Mouse (Mus musculus) olfactory bulb, adult 2 months (tissue): ENCODE data around the gene Ccr10. TPM values are rescaled to one million over a fixed set of nuclear protein-coding genes. Genes with fewer than 3 reads are reported as not detected.

Experiments
- H3K27ac ChIP-seq: fragments of 200-500 bp; 2 replicates; pipeline ENCODE4 v1.5.1; 2012; ENCODE audit warnings: low read depth, low read length; ENCODE audit not compliant: insufficient read depth
- H3K4me1 ChIP-seq: fragments of 200-500 bp; 2 replicates; pipeline ENCODE4 v1.6.1; 2012; ENCODE audit warnings: low read length; ENCODE audit not compliant: control insufficient read depth, insufficient read depth
- H3K4me3 ChIP-seq: fragments of 200-500 bp; 2 replicates; pipeline ENCODE4 v1.5.1; 2012; ENCODE audit warnings: mild to moderate bottlenecking, low read depth, low read length, moderate library complexity; ENCODE audit not compliant: insufficient read depth
- CTCF ChIP-seq: fragments of 200-500 bp; IDR thresholded peaks from 2 replicates; pipeline ENCODE4 v1.5.1; 2012; ENCODE audit warnings: low read depth, mild to moderate bottlenecking, low read length, moderate library complexity; ENCODE audit not compliant: insufficient read depth
- POLR2A ChIP-seq: fragments of 200-500 bp; IDR thresholded peaks from 2 replicates; pipeline ENCODE4 v1.6.1; 2012; ENCODE audit warnings: mild to moderate bottlenecking, low read depth, low read length, moderate library complexity; ENCODE audit not compliant: insufficient read depth
- WGBS: fragments of 180-500 bp; shearing (Covaris S2); methylation state at CpG from one replicate; pipeline ENCODE4 v1.1.7; 2018; 5-methylcytosine and 5-hydroxymethylcytosine counted together
- polyA plus RNA-seq: library from polyadenylated mRNA; stranded (reverse); fragments of >200 nt; gene quantifications from 2 replicates; pipeline ENCODE4 v1.2.4, GENCODE M21; 2012; ENCODE audit warnings: low replicate concordance; ENCODE audit not compliant: missing spikeins, insufficient read depth, insufficient read length

The Ccr10 gene
- not detected in 2 replicates for polyA plus RNA-seq

- TF ChIP-seq POLR2A: no peak
- TF ChIP-seq CTCF: no peak
- whole genome bisulfite sequencing: 26% methylated on average over 14 of the region's 14 CpGs
- peak within 1 kb of the TSS; percentile 64 for H3K4me3 ChIP-seq
- H3K4me1 ChIP-seq: peaks cover 44% of the 10 kb centered on the region
- H3K27ac ChIP-seq: peak within 1 kb of the TSS; percentile 31; the same call in 1 of the 2 replicates
These were observed at the start of gene Ccr10 for GRCm38 (mm10) chr11:101174851-101175628. Gene Ccr10, minus strand, starts transcription at chr11:101175443.

GRCm38 (mm10) chr11:101224337-101224736 lies 49.1 kb upstream of the Ccr10 start:
- H3K4me1 ChIP-seq: peaks cover 5% of the 10 kb centered on the region
- 92% methylated on average over 3 of the region's 3 CpGs for WGBS
- TF ChIP-seq POLR2A: no peak
- TF ChIP-seq CTCF: no peak
- H3K27ac ChIP-seq: no peak overlapping the region
- H3K4me3 ChIP-seq: no peak overlapping the region

GRCm38 (mm10) chr11:101221306-101221986 lies 46.2 kb upstream of the Ccr10 start:
- H3K4me1 ChIP-seq: peaks cover 2% of the 10 kb centered on the region; the same call in 1 of the 2 replicates
- 83% methylated on average over 8 of the region's 8 CpGs for WGBS
- H3K4me3 ChIP-seq: no peak overlapping the region
- TF ChIP-seq CTCF: no peak
- TF ChIP-seq POLR2A: no peak
- H3K27ac ChIP-seq: no peak overlapping the region

- TF ChIP-seq CTCF: no peak
- no peak for TF ChIP-seq POLR2A
- Histone ChIP-seq H3K4me3 (no peak overlapping the region), H3K27ac (no peak overlapping the region), H3K4me1 (no peaks in the 10 kb centered on the region)
- 61% methylated on average over 2 of the region's 2 CpGs for WGBS
These were observed 45.6 kb upstream of the Ccr10 start for GRCm38 (mm10) chr11:101220853-101221252.

- Histone ChIP-seq H3K27ac (no peak overlapping the region), H3K4me3 (no peak overlapping the region), H3K4me1 (no peaks in the 10 kb centered on the region)
- no peak for TF ChIP-seq CTCF
- no peak for TF ChIP-seq POLR2A
- 82% methylated on average over 10 of the region's 10 CpGs for WGBS
These were observed 43.3 kb upstream of the Ccr10 start for GRCm38 (mm10) chr11:101218436-101219055.

GRCm38 (mm10) chr11:101216936-101217335 lies 41.7 kb upstream of the Ccr10 start:
- Histone ChIP-seq H3K27ac (no peak overlapping the region), H3K4me3 (no peak overlapping the region), H3K4me1 (no peaks in the 10 kb centered on the region)
- TF ChIP-seq CTCF: no peak
- TF ChIP-seq POLR2A: no peak
- WGBS: 89% methylated on average over 5 of the region's 5 CpGs

GRCm38 (mm10) chr11:101211970-101212369 lies 36.7 kb upstream of the Ccr10 start:
- H3K4me1 ChIP-seq: no peaks in the 10 kb centered on the region
- H3K27ac ChIP-seq: no peak overlapping the region
- TF ChIP-seq CTCF (no peak), POLR2A (no peak)
- 30% methylated on average over 3 of the region's 3 CpGs for WGBS
- H3K4me3 ChIP-seq: no peak overlapping the region

GRCm38 (mm10) chr11:101200986-101201385 lies 25.7 kb upstream of the Ccr10 start:
- WGBS: 14% methylated on average over 7 of the region's 7 CpGs
- no peak for TF ChIP-seq POLR2A
- TF ChIP-seq CTCF: peak; percentile 31; the same call in 1 of the 2 replicates
- Histone ChIP-seq H3K27ac (no peak overlapping the region), H3K4me1 (no peaks in the 10 kb centered on the region), H3K4me3 (no peak overlapping the region)
